Comparison of ENCODE assay signal across 11 mouse cellular contexts in the genomic region with DNA sequence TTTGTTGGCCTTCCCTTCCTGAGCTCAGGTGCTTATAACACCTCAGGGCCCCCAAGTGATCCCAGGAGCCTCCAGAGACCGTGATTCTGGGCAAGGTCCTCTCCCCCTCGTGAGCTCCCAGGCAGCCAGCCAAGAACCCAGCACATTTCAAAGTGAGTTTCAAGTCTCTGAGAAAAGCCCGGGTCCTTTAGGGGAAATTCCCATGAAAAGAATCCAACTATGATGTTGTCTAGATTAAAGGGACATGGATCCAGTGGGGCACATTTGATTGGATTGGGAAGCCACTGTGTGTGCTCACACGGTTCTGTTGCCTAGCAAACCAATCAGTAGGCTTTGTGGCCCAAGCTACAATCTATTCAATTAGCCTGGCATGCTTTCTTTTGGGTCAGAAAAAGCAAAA.
DNase-seq lines count a peak whose midpoint lies in the region; ATAC-seq and TF ChIP-seq lines count a peak whose summit lies in the region.
"Had no signal": no experiment of that assay in that cellular context is flagged by ENCODE, and none has a peak within 500 bp of the region (broad histone marks: within the 10 kb centered on the region; RNA-seq: fewer than 3 reads in every experiment).

No protein-coding gene starts in this region.

- no peaks in the 10 kb centered on the region for H3K27me3 ChIP-seq in intestine, embryonic 15.5 days (replicated peaks)
- H3K27me3 ChIP-seq in intestine, embryonic 16.5 days (replicated peaks; ENCODE audit: control insufficient read depth, insufficient read depth, low read length), result no peaks in the 10 kb centered on the region
- no peaks in the 10 kb centered on the region for H3K27me3 ChIP-seq in hindbrain, postnatal 0 days (ENCODE audit: insufficient read depth, low read length)
- no peaks in the 10 kb centered on the region for H3K27me3 ChIP-seq in stomach, embryonic 16.5 days (ENCODE audit: control insufficient read depth, insufficient read depth, low read length)

- DNase-seq in right cerebral cortex, postnatal 10 days (ENCODE audit: low spot score in 2 of 2), result peak; percentile 32 to 51
- DNase-seq in right cerebral cortex, adult 18-20 months, result no peak
- DNase-seq in hindbrain, postnatal 0 days (ENCODE audit: low spot score), result peak; percentile 63
- no peak for DNase-seq in heart, postnatal 14 days
- DNase-seq in urinary bladder, postnatal 4 days (ENCODE audit: low spot score in 2 of 2), result no peak
- DNase-seq: thymus, adult 2 months had no signal

- peak overlapping the region; percentile 27; the same call in 1 of the 2 replicates for H3K27ac ChIP-seq in intestine, embryonic 15.5 days
- H3K27ac ChIP-seq in intestine, embryonic 16.5 days (ENCODE audit: low read length), result no peak overlapping the region
- no peak overlapping the region for H3K27ac ChIP-seq in hindbrain, postnatal 0 days
- H3K27ac ChIP-seq in stomach, embryonic 16.5 days (ENCODE audit: low read length), result peak overlapping the region; percentile 55
- H3K27ac ChIP-seq: heart, embryonic 13.5 days; limb, embryonic 15.5 days had no signal

- intact Hi-C loops in heart, postnatal 14 days (cut with DNase I), result no loop called here

- no peak; the same call in 1 of the 2 replicates for ATAC-seq in intestine, embryonic 15.5 days
- no peak for ATAC-seq in intestine, embryonic 16.5 days
- peak; percentile 61; the same call in 1 of the 2 replicates for ATAC-seq in hindbrain, postnatal 0 days
- ATAC-seq in stomach, embryonic 16.5 days (ENCODE audit: insufficient read depth, low FRiP score), result no peak

- no peak overlapping the region for H3K4me3 ChIP-seq in intestine, embryonic 15.5 days (replicated peaks)
- H3K4me3 ChIP-seq in intestine, embryonic 16.5 days (ENCODE audit: low read length), result no peak overlapping the region
- H3K4me3 ChIP-seq in hindbrain, postnatal 0 days (ENCODE audit: low read length), result no peak overlapping the region
- H3K4me3 ChIP-seq in stomach, embryonic 16.5 days (replicated peaks; ENCODE audit: low read length), result no peak overlapping the region
- H3K4me3 ChIP-seq: heart, embryonic 13.5 days; limb, embryonic 15.5 days had no signal

- no peaks in the 10 kb centered on the region for H3K9me3 ChIP-seq in intestine, embryonic 15.5 days
- no peaks in the 10 kb centered on the region for H3K9me3 ChIP-seq in intestine, embryonic 16.5 days (ENCODE audit: control insufficient read depth, low read length)
- no peaks in the 10 kb centered on the region for H3K9me3 ChIP-seq in hindbrain, postnatal 0 days (ENCODE audit: low read length)
- H3K9me3 ChIP-seq in stomach, embryonic 16.5 days (replicated peaks; ENCODE audit: control insufficient read depth, low read length), result no peaks in the 10 kb centered on the region
- H3K9me3 ChIP-seq: heart, embryonic 13.5 days; limb, embryonic 15.5 days had no signal

- 15% methylated on average over 4 of the region's 4 CpGs for WGBS in intestine, embryonic 15.5 days
- WGBS in intestine, embryonic 16.5 days, result 7% methylated on average over 4 of the region's 4 CpGs
- 8% methylated on average over 4 of the region's 4 CpGs for WGBS in hindbrain, postnatal 0 days
- 3% methylated on average over 4 of the region's 4 CpGs for WGBS in stomach, embryonic 16.5 days

- peaks cover 8% of the 10 kb centered on the region; the same call in 1 of the 2 replicates for H3K4me1 ChIP-seq in intestine, embryonic 15.5 days (replicated peaks)
- H3K4me1 ChIP-seq in intestine, embryonic 16.5 days (ENCODE audit: control insufficient read depth, insufficient read depth, low read length), result peaks cover 4% of the 10 kb centered on the region
- no peaks in the 10 kb centered on the region for H3K4me1 ChIP-seq in hindbrain, postnatal 0 days (ENCODE audit: insufficient read depth, low read length)
- H3K4me1 ChIP-seq in stomach, embryonic 16.5 days (ENCODE audit: control insufficient read depth, insufficient read depth, low read length), result peaks cover 16% of the 10 kb centered on the region

- H3K36me3 ChIP-seq in intestine, embryonic 15.5 days, result no peaks in the 10 kb centered on the region
- H3K36me3 ChIP-seq in intestine, embryonic 16.5 days (ENCODE audit: control insufficient read depth, insufficient read depth, low read length), result no peaks in the 10 kb centered on the region
- H3K36me3 ChIP-seq in hindbrain, postnatal 0 days (ENCODE audit: insufficient read depth, low read length), result no peaks in the 10 kb centered on the region
- H3K36me3 ChIP-seq in stomach, embryonic 16.5 days (ENCODE audit: control insufficient read depth, insufficient read depth, low read length), result no peaks in the 10 kb centered on the region
- H3K36me3 ChIP-seq: heart, embryonic 13.5 days; limb, embryonic 15.5 days had no signal

- H3K9ac ChIP-seq in intestine, embryonic 15.5 days, result no peak overlapping the region
- no peak overlapping the region for H3K9ac ChIP-seq in intestine, embryonic 16.5 days (ENCODE audit: low read depth, low read length)
- H3K9ac ChIP-seq in hindbrain, postnatal 0 days (replicated peaks; ENCODE audit: low read length), result no peak overlapping the region
- no peak overlapping the region for H3K9ac ChIP-seq in stomach, embryonic 16.5 days (ENCODE audit: low read length)
- H3K9ac ChIP-seq: limb, embryonic 15.5 days had no signal

- no peak overlapping the region for H3K4me2 ChIP-seq in intestine, embryonic 15.5 days (replicated peaks)
- H3K4me2 ChIP-seq in intestine, embryonic 16.5 days (ENCODE audit: low read depth, low read length), result no peak overlapping the region
- no peak overlapping the region for H3K4me2 ChIP-seq in hindbrain, postnatal 0 days (ENCODE audit: low read depth, low read length)
- H3K4me2 ChIP-seq in stomach, embryonic 16.5 days (ENCODE audit: low read depth, low read length), result no peak overlapping the region
- H3K4me2 ChIP-seq: heart, embryonic 13.5 days had no signal

- no peak for TF ChIP-seq CTCF in hindbrain, postnatal 0 days (IDR thresholded peaks at IDR 0.05; ENCODE audit: low read depth)

Comparison
In these comparisons a context has a peak if more than half of its experiments do, and no peak if none do; other contexts are left out.
1. H3K27ac ChIP-seq: peak in intestine, embryonic 15.5 days (single experiment) and stomach, embryonic 16.5 days (single experiment); none in intestine, embryonic 16.5 days (single experiment) and hindbrain, postnatal 0 days (single experiment).
2. DNase-seq: peak in right cerebral cortex, postnatal 10 days (2 of 2) and hindbrain, postnatal 0 days (single experiment); none in right cerebral cortex, adult 18-20 months (single experiment), heart, postnatal 14 days (0 of 2) and urinary bladder, postnatal 4 days (0 of 2).